Mouse (Mus musculus): ENCODE results near the gene Washc2. TPM values are rescaled to one million over a fixed set of nuclear protein-coding genes. Genes with fewer than 3 reads are reported as not detected.

The Washc2 gene
- polyA plus RNA-seq, 1 experiment from 2014 or later = 58.2 TPM

Other genes with a start within 250 kb of the Washc2 start
- 55.5 and 62.4 TPM in 2 replicates for gene Plxnd1, start 213.0 kb upstream of the Washc2 start, polyA plus RNA-seq (2015; fragmentation: Nextera tagmentation; extraction: Ambion mirVana)
- gene Tmcc1, start 14.6 kb upstream of the Washc2 start, polyA plus RNA-seq (2015; fragmentation: Nextera tagmentation; extraction: Ambion mirVana) = 10.6 and 20.6 TPM in 2 replicates
- gene Zfand4, start 56.2 kb downstream of the Washc2 start, polyA plus RNA-seq (2015; fragmentation: Nextera tagmentation; extraction: Ambion mirVana) = 5.9 and 7.1 TPM in 2 replicates
- 40.9 and 42.9 TPM in 2 replicates for gene March8, start 130.0 kb downstream of the Washc2 start, polyA plus RNA-seq (2015; fragmentation: Nextera tagmentation; extraction: Ambion mirVana)